Mouse (Mus musculus) embryonic fibroblast, embryonic 13.5 days (primary cell): ENCODE results near the gene Glmn.

Experiments used
- CTCF ChIP-seq: IDR thresholded peaks from 2 replicates; pipeline ENCODE4 v1.5.1; 2011; ENCODE audit warnings: mild to moderate bottlenecking, control low read depth, low read length, moderate library complexity, borderline replicate concordance; ENCODE audit not compliant: insufficient read depth
- POLR2A ChIP-seq: IDR thresholded peaks from 2 replicates; pipeline ENCODE4 v1.6.1; 2011; ENCODE audit warnings: low read depth, mild to moderate bottlenecking, control low read depth, low read length, moderate library complexity

DNA sequence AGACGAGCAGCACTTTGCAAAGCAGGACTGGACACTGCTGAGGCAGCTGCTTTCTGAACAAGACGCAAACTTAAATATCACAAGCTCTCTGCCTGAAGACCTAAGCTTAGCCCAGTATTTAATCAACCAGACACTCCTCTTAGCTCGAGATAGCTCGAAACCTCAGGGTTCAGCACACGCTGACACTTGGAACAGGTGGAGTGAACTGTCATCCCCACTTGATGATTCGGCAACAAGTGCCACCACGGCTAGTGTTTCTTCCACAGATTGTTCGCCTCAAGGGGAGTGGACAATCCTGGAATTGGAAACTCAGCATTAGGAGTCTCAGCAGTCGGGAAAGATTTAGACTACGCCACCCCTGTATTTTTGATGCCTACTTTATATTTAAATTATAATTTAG lies 87.2 kb downstream of the Glmn start:
- TF ChIP-seq CTCF = no peak
- TF ChIP-seq POLR2A = no peak
